Mouse (Mus musculus): ENCODE data around the gene Sik2. TPM values are rescaled to one million over a fixed set of nuclear protein-coding genes. Genes with fewer than 3 reads are reported as not detected.

Sik2 gene
- polyA plus RNA-seq, 1 experiment = 12.5 TPM

DNA sequence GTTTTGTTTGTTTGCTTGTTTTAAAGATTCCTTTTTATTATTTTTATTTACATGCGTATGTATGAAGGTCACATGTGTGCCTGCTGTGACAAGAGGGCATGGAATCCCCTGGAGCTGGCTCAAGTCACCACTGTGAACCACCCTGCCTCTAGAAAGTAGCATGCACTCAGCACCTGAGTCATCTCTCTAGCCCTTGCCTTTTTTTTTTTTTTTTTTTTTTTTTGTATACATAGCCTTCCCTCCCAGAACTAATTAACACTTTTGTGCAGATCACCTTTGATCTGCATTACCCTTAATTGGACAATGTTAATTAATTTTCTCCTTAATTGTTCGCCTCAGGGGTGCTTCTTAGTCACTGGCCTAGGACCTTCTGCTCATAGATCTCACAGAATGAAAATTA is 66.2 kb downstream of the Sik2 start:
- H3K27ac ChIP-seq (ENCODE audit: insufficient read depth, low read length) = no peak overlapping the region
- TF ChIP-seq CTCF (IDR thresholded peaks at IDR 0.05; ENCODE audit: extremely low read depth, insufficient read depth, insufficient read length, insufficient replicate concordance) = no peak
- TF ChIP-seq POLR2A (IDR thresholded peaks at IDR 0.05; ENCODE audit: low read depth, low read length) = no peak
- DNase-seq (ENCODE audit: low read depth in 1 of 2, low spot score in 2 of 2) = no peak
- WGBS = 99% methylated on average over 2 of the region's 2 CpGs
- no peaks in the 10 kb centered on the region for H3K27me3 ChIP-seq (ENCODE audit: control insufficient read depth, insufficient read depth, low read length)
- H3K36me3 ChIP-seq (ENCODE audit: control insufficient read depth, insufficient read depth, low read length) = no peaks in the 10 kb centered on the region
- no peak overlapping the region for H3K4me3 ChIP-seq (ENCODE audit: extremely low read depth, insufficient read depth, insufficient read length)
- H3K4me1 ChIP-seq (ENCODE audit: control insufficient read depth, insufficient read depth, insufficient read length) = peaks cover 3% of the 10 kb centered on the region; the same call in 1 of the 2 replicates

- H3K36me3 ChIP-seq (ENCODE audit: control insufficient read depth, insufficient read depth, low read length) = no peaks in the 10 kb centered on the region
- H3K27me3 ChIP-seq (ENCODE audit: control insufficient read depth, insufficient read depth, low read length) = no peaks in the 10 kb centered on the region
- TF ChIP-seq POLR2A (IDR thresholded peaks at IDR 0.05; ENCODE audit: low read depth, low read length) = no peak
- TF ChIP-seq CTCF (IDR thresholded peaks at IDR 0.05; ENCODE audit: extremely low read depth, insufficient read depth, insufficient read length, insufficient replicate concordance) = no peak
- 10% methylated on average over 3 of the region's 3 CpGs for WGBS
- no peak for DNase-seq (ENCODE audit: low read depth in 1 of 2, low spot score in 2 of 2)
- peaks cover 3% of the 10 kb centered on the region; the same call in 1 of the 2 replicates for H3K4me1 ChIP-seq (ENCODE audit: control insufficient read depth, insufficient read depth, insufficient read length)
- no peak overlapping the region for H3K27ac ChIP-seq (ENCODE audit: insufficient read depth, low read length)
- no peak overlapping the region for H3K4me3 ChIP-seq (ENCODE audit: extremely low read depth, insufficient read depth, insufficient read length)
Observed at GRCm38 (mm10) chr9:50941804-50942401, 67.0 kb downstream of the Sik2 start.

DNA sequence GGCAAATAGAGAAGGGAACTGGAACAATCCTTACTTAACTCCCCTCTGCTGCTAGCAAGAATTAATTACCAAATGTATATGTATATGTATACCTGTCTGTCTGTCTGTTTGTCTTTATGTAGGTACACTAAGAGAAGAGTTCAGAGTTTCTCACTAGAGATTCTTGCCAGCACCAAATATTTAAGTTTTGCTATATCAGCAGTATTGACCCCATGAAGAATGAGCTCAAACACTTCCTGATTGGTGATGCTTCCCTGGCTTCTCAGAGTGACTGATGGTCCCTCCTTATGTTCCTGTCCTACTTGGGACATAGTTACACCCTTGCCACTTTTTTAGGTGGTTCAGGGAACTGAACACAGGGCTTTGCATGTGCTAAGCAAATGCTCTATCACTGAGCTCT is 78.9 kb downstream of the Sik2 start:
- no peak for TF ChIP-seq POLR2A (IDR thresholded peaks at IDR 0.05; ENCODE audit: low read depth, low read length)
- TF ChIP-seq CTCF (IDR thresholded peaks at IDR 0.05; ENCODE audit: extremely low read depth, insufficient read depth, insufficient read length, insufficient replicate concordance) = no peak
- H3K27ac ChIP-seq (ENCODE audit: insufficient read depth, low read length) = no peak overlapping the region
- no peaks in the 10 kb centered on the region for H3K4me1 ChIP-seq (ENCODE audit: control insufficient read depth, insufficient read depth, insufficient read length)
- H3K4me3 ChIP-seq (ENCODE audit: extremely low read depth, insufficient read depth, insufficient read length) = no peak overlapping the region
- peaks cover 6% of the 10 kb centered on the region; the same call in 1 of the 2 replicates for H3K36me3 ChIP-seq (ENCODE audit: control insufficient read depth, insufficient read depth, low read length)
- no peak for DNase-seq (ENCODE audit: low read depth in 1 of 2, low spot score in 2 of 2)
- no peaks in the 10 kb centered on the region for H3K27me3 ChIP-seq (ENCODE audit: control insufficient read depth, insufficient read depth, low read length)

DNA sequence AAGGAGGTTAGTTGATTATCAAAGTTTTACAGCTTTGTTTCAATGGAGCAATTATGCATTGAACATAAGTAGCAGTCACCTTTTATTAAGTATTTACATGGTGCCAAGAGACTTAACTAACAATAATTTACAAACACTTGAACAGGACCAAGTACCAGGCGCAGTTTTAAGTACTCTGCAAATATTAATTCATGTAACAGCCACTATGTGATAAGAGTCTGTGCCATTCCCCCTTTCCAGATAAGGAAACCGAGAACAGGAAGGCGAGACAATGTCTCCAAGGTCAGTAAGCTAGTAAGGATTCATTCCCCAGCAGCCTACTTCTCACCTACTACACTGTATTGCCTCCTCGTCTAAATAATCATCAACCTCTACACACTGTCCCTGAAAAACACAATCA is 83.1 kb downstream of the Sik2 start:
- TF ChIP-seq CTCF (IDR thresholded peaks at IDR 0.05; ENCODE audit: extremely low read depth, insufficient read depth, insufficient read length, insufficient replicate concordance) (no peak), POLR2A (IDR thresholded peaks at IDR 0.05; ENCODE audit: low read depth, low read length) (no peak)
- peaks cover 1% of the 10 kb centered on the region; the same call in 1 of the 2 replicates for H3K36me3 ChIP-seq (ENCODE audit: control insufficient read depth, insufficient read depth, low read length)
- H3K27ac ChIP-seq (ENCODE audit: insufficient read depth, low read length) = no peak overlapping the region
- no peaks in the 10 kb centered on the region for H3K4me1 ChIP-seq (ENCODE audit: control insufficient read depth, insufficient read depth, insufficient read length)
- WGBS = 80% methylated on average over 4 of the region's 4 CpGs
- DNase-seq (ENCODE audit: low read depth in 1 of 2, low spot score in 2 of 2) = no peak
- no peak overlapping the region for H3K4me3 ChIP-seq (ENCODE audit: extremely low read depth, insufficient read depth, insufficient read length)
- no peaks in the 10 kb centered on the region for H3K27me3 ChIP-seq (ENCODE audit: control insufficient read depth, insufficient read depth, low read length)

DNA sequence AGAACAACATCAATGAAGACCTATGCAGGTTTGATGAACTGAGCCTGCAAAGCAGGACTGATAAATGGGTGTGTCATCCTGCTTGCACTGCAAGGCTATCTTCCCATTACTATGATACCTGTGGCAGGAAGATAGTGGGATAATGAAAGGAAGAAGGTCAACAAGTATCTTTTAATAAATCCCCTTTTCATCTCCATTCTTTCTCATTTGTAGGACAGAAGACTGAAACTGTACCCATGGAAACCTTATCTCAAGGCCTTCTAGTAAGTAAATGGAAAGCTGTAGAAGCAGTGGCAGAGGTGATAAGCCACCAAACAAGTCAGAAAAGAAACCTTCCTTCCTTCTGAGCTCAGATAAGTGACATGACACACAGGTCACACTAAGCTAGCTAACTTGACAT is 84.4 kb downstream of the Sik2 start:
- TF ChIP-seq POLR2A (IDR thresholded peaks at IDR 0.05; ENCODE audit: low read depth, low read length) = no peak
- no peak for TF ChIP-seq CTCF (IDR thresholded peaks at IDR 0.05; ENCODE audit: extremely low read depth, insufficient read depth, insufficient read length, insufficient replicate concordance)
- no peaks in the 10 kb centered on the region; the same call in 1 of the 2 replicates for H3K36me3 ChIP-seq (ENCODE audit: control insufficient read depth, insufficient read depth, low read length)
- H3K4me3 ChIP-seq (ENCODE audit: extremely low read depth, insufficient read depth, insufficient read length) = no peak overlapping the region
- H3K4me1 ChIP-seq (ENCODE audit: control insufficient read depth, insufficient read depth, insufficient read length) = no peaks in the 10 kb centered on the region
- H3K27me3 ChIP-seq (ENCODE audit: control insufficient read depth, insufficient read depth, low read length) = no peaks in the 10 kb centered on the region
- no peak overlapping the region for H3K27ac ChIP-seq (ENCODE audit: insufficient read depth, low read length)
- DNase-seq (ENCODE audit: low read depth in 1 of 2, low spot score in 2 of 2) = no peak

DNA sequence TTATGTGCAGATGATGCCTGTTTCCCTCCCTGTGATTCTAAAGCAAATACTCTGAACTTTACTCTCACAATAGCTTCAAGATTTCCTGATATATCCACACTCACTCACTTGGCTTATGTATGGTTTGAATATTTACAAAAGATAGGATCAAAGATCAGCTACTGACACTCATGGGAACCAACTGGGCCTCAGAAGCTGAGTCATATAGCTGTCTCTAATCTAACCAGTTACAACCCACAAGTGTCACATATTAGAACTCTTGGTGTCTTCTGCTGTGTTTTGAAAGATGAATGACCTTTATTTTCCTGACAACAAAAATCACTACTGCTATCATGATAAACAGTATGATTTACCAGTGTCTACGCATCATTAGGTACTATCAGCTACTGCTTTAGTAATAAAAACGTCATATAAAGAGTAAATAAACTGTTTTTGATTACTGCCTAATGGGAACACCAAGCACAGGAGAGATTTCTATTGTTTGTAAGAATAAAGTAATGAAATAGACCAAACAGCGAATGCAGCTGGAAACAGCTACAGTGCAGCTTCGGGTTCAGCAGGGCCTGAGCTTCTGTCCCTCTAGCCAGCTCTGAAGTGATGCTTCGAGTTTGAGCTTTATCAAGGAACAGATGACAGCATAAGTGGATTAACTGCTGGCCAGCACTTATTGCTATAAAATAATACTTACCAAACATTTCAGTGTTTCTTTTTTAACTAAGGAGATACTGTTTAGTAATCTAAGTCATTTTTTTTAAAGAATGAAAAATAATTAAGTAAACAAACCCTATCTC is 86.3 kb downstream of the Sik2 start:
- no peak overlapping the region for H3K4me3 ChIP-seq (ENCODE audit: extremely low read depth, insufficient read depth, insufficient read length)
- no peak for DNase-seq (ENCODE audit: low read depth in 1 of 2, low spot score in 2 of 2)
- TF ChIP-seq CTCF (IDR thresholded peaks at IDR 0.05; ENCODE audit: extremely low read depth, insufficient read depth, insufficient read length, insufficient replicate concordance) (no peak), POLR2A (IDR thresholded peaks at IDR 0.05; ENCODE audit: low read depth, low read length) (no peak)
- H3K4me1 ChIP-seq (ENCODE audit: control insufficient read depth, insufficient read depth, insufficient read length) = no peaks in the 10 kb centered on the region
- 85% methylated on average over 5 of the region's 5 CpGs for WGBS
- no peaks in the 10 kb centered on the region for H3K27me3 ChIP-seq (ENCODE audit: control insufficient read depth, insufficient read depth, low read length)
- no peak overlapping the region for H3K27ac ChIP-seq (ENCODE audit: insufficient read depth, low read length)
- H3K36me3 ChIP-seq (ENCODE audit: control insufficient read depth, insufficient read depth, low read length) = no peaks in the 10 kb centered on the region; the same call in 1 of the 2 replicates

Data from spleen, adult 2 months (tissue).